Mouse (Mus musculus): ENCODE results near the gene Adam22.

DNA sequence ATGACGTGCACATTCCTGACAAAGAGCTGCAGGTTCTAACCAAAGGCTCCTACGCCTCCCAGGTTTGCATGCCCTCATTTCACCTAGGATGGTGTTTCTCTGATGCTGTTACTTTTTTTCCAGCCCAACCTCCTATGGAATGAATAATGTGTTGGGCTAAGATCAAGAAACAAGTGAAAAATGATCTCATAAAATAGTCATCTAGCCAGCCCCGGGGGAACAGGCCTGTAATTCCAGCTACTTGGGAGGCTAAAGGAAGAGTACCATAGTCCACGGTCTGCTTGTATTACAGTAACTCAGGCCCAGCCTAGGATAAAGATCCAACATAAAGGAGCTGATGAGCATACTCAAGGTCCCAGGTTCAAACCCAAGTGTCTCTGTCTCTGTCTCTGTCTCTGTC, 57.1 kb downstream of the Adam22 start:
- TF ChIP-seq CTCF (IDR thresholded peaks at IDR 0.05; ENCODE audit: low read depth, low read length) (no peak), POLR2A (IDR thresholded peaks at IDR 0.05; ENCODE audit: borderline replicate concordance, low read depth, low read length) (no peak)

Measured in bone marrow macrophage, adult 2 months (primary cell).